Mouse (Mus musculus) midbrain, embryonic 16.5 days (tissue): ENCODE results near the gene Olfr1116. TPM values are rescaled to one million over a fixed set of nuclear protein-coding genes. Genes with fewer than 3 reads are reported as not detected.
"Not testable (repeated sequence)": the region's sequence is repeated elsewhere in the genome, so short reads cannot be mapped to it uniquely, and the experiment has no call there.

Source experiments
- ATAC-seq: fragments of 200-750 bp; cut with Nextera tagmentation; 2 replicates; pipeline ENCODE4 v1.8.0; 2017; ENCODE audit warnings: moderate TSS enrichment
- H3K27ac ChIP-seq: fragments of 300-500 bp; sonication (generic); 2 replicates; pipeline ENCODE4 v1.5.1; 2014; ENCODE audit warnings: mild to moderate bottlenecking, low read length, mixed read lengths
- H3K27me3 ChIP-seq: fragments of 300-500 bp; sonication (generic); 2 replicates; pipeline ENCODE4 v1.6.1; 2014; ENCODE audit warnings: low read depth, low read length, mixed read lengths; ENCODE audit not compliant: control insufficient read depth, insufficient read depth
- H3K36me3 ChIP-seq: fragments of 300-500 bp; sonication (generic); 2 replicates; pipeline ENCODE4 v1.6.1; 2014; ENCODE audit warnings: mild to moderate bottlenecking, low read length, moderate library complexity, mixed read lengths; ENCODE audit not compliant: control insufficient read depth, insufficient read depth
- H3K4me1 ChIP-seq: fragments of 300-500 bp; sonication (generic); 2 replicates; pipeline ENCODE4 v1.6.1; 2014; ENCODE audit warnings: mild to moderate bottlenecking, low read length, mixed read lengths; ENCODE audit not compliant: control insufficient read depth, insufficient read depth
- H3K4me2 ChIP-seq: fragments of 300-500 bp; sonication (generic); 2 replicates; pipeline ENCODE4 v1.6.1; 2014; ENCODE audit warnings: mild to moderate bottlenecking, low read length, mixed read lengths
- H3K4me3 ChIP-seq: fragments of 300-500 bp; sonication (generic); 2 replicates; pipeline ENCODE4 v1.5.1; 2014; ENCODE audit warnings: low read depth, mild to moderate bottlenecking, low read length, moderate library complexity, mixed read lengths
- H3K9ac ChIP-seq: fragments of 300-500 bp; sonication (generic); 2 replicates; pipeline ENCODE4 v1.6.1; 2014; ENCODE audit warnings: low read depth, low read length, mixed read lengths
- H3K9me3 ChIP-seq: fragments of 300-500 bp; sonication (generic); replicated peaks from 2 replicates; pipeline ENCODE4 v1.6.1; 2014; ENCODE audit warnings: mild to moderate bottlenecking, low read length, mixed read lengths; ENCODE audit not compliant: control insufficient read depth, poor library complexity, severe bottlenecking
- WGBS: fragments of 180-500 bp; shearing (Covaris S2); extraction: QIAGEN DNeasy Blood & Tissue Kit; methylation state at CpG from one replicate; pipeline ENCODE4 v1.1.7; 2014; 5-methylcytosine and 5-hydroxymethylcytosine counted together
- microRNA-seq: library from miRNA; unstranded; fragments of <30 nt; microRNA quantifications from one replicate; pipeline ENCODE4, GENCODE M21; 2017
- polyA plus RNA-seq: library from polyadenylated mRNA; unstranded; fragments of >200 nt; fragmentation: Nextera tagmentation; extraction: Ambion mirVana; gene quantifications from 2 replicates; pipeline ENCODE4 v1.2.1, GENCODE M21; 2015

Olfr1116 gene
- not detected in 2 replicates for polyA plus RNA-seq

DNA sequence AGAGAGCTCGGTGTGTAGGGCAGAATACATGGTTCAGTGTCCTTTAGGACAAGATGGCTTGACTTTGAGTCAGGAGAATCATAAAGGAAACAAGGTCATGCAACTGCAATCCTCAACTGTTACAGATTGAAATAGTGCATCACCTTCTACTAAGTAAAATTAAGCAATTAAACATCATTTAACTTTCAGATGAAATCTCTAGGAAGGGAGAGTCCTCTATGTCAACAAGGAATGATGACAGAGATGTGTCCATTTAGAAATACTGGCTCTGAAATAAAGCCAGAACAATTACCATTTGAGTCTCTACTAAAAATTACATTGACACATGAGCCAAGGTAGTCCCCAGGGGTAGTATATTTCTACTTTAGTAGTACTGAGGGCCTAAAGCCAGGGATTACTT is at the start of gene Olfr1116:
Gene Olfr1116 (plus strand): TSS at position 301 of the 400 bp plus-strand sequence.
- Histone ChIP-seq H3K27me3 (no peaks in the 10 kb centered on the region), H3K36me3 (no peaks in the 10 kb centered on the region), H3K9me3 (no peaks in the 10 kb centered on the region), H3K4me1 (no peaks in the 10 kb centered on the region), H3K4me3 (no peak within 1 kb of the TSS), H3K9ac (no peak within 1 kb of the TSS), H3K4me2 (no peak within 1 kb of the TSS), H3K27ac (no peak within 1 kb of the TSS)
- 83% methylated on average over 1 of the region's 1 CpGs for WGBS
- no peak for ATAC-seq

DNA sequence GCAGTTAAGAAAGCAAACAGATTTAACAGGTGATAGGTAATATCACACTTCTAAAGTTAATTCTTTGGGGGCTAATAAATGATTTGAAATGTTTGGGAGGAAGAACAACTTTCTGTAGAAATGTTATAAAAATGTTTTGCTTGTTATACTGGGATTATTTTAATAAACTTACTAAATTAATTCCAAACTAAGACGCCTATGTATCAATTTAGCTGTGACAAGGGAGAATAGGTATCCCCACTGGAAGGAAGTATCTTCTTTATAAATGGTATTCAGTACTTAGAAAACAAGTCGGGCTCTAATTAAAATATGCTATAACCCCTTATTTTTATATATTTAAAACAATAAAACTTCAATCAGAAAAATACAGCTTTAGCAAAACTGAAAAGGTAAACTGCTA is 19.6 kb upstream of the Olfr1116 start, which contains the start of gene Olfr1115:
Gene Olfr1115 (plus strand): TSS at position 301 of the 400 bp plus-strand sequence.
- no peak for ATAC-seq

DNA sequence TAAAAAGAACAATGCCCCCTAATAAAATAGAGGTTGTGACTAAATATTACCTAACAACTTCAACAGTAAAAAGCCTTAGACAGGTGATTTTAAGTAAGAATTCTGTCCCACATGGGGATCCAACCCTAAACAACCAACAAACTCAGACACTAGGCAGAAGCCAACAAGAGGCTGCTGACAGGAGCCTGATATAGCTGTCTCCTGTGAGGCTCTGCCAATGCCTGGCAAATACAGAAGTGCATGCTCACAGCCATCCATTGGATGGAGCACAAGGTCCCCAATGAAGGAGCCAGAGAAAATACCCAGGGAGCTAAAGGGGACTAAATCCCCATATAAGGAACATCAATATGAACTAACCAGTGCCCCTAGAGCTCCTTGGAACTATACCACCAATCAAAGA is 26.6 kb downstream of the Olfr1116 start:
- H3K4me3 ChIP-seq, H3K36me3 ChIP-seq, ATAC-seq, H3K4me1 ChIP-seq, H3K9me3 ChIP-seq, H3K27me3 ChIP-seq, H3K4me2 ChIP-seq, H3K9ac ChIP-seq, H3K27ac ChIP-seq: not testable (repeated sequence)

More for the DNA sequence above, 19.6 kb upstream of the Olfr1116 start, which contains the start of gene Olfr1115:
- Histone ChIP-seq H3K27me3 (no peaks in the 10 kb centered on the region), H3K4me1 (no peaks in the 10 kb centered on the region), H3K4me3 (no peak within 1 kb of the TSS), H3K9me3 (no peaks in the 10 kb centered on the region), H3K9ac (no peak within 1 kb of the TSS), H3K27ac (no peak within 1 kb of the TSS), H3K4me2 (no peak within 1 kb of the TSS), H3K36me3 (no peaks in the 10 kb centered on the region)
- whole genome bisulfite sequencing, result 76% methylated on average over 2 of the region's 2 CpGs

DNA sequence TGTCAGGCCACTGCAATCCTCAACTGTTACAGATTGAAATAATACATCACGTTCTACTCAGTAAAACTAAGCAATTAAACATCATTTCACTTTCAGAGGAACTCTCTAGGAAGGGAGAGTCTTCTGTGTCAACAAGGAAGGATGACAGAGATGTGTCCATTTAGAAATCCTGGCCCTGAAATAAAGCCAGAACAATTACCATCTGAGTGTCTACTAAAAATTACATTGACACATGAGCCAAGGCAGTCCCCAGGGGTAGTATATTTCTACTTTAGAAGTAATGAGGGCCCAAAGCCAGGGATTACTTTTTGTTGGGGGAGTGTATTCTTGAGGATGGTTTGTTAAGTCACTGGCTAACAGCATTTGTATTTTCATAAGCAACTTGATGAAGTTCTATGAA is 39.9 kb downstream of the Olfr1116 start, which contains the start of gene Olfr1118:
Gene Olfr1118 (plus strand): TSS at position 301 of the 400 bp plus-strand sequence.
- Histone ChIP-seq H3K36me3 (no peaks in the 10 kb centered on the region), H3K4me1 (no peaks in the 10 kb centered on the region), H3K27ac (no peak within 1 kb of the TSS), H3K9ac (no peak within 1 kb of the TSS), H3K4me2 (no peak within 1 kb of the TSS), H3K4me3 (no peak within 1 kb of the TSS), H3K9me3 (no peaks in the 10 kb centered on the region), H3K27me3 (no peaks in the 10 kb centered on the region)
- no peak for ATAC-seq
- WGBS, result 79% methylated on average over 1 of the region's 1 CpGs

Small RNA genes within 50 kb of the gene (microRNA-seq; reads per million reads assigned to microRNA genes)
- gene Gm27438, result not detected

Other genes starting within 250 kb of the Olfr1116 start
- gene Olfr1104, start 240.5 kb upstream of the Olfr1116 start, polyA plus RNA-seq, result not detected in 2 replicates
- gene Olfr1105, start 231.0 kb upstream of the Olfr1116 start, polyA plus RNA-seq, result not detected in 2 replicates
- not detected in 2 replicates for gene Olfr1106, start 215.3 kb upstream of the Olfr1116 start, polyA plus RNA-seq
- gene Olfr1107, start 191.7 kb upstream of the Olfr1116 start, polyA plus RNA-seq, result not detected in 2 replicates
- gene Olfr1109, start 171.5 kb upstream of the Olfr1116 start, polyA plus RNA-seq, result not detected in 2 replicates
- gene Olfr259, start 153.0 kb upstream of the Olfr1116 start, polyA plus RNA-seq, result not detected in 2 replicates
- gene Olfr1110, start 127.2 kb upstream of the Olfr1116 start, polyA plus RNA-seq, result not detected in 2 replicates
- gene Olfr1111, start 114.9 kb upstream of the Olfr1116 start, polyA plus RNA-seq, result not detected in 2 replicates
- not detected in 2 replicates for gene Olfr1112, start 79.7 kb upstream of the Olfr1116 start, polyA plus RNA-seq
- not detected in 2 replicates for gene Olfr1113, start 58.6 kb upstream of the Olfr1116 start, polyA plus RNA-seq
- not detected in 2 replicates for gene Olfr1115, start 19.5 kb upstream of the Olfr1116 start, polyA plus RNA-seq
- gene Olfr1118, start 40.0 kb downstream of the Olfr1116 start, polyA plus RNA-seq, result not detected in 2 replicates
- gene Olfr1120, start 87.3 kb downstream of the Olfr1116 start, polyA plus RNA-seq, result not detected in 2 replicates
- gene Olfr1121, start 102.4 kb downstream of the Olfr1116 start, polyA plus RNA-seq, result not detected in 2 replicates
- gene Olfr1122, start 118.3 kb downstream of the Olfr1116 start, polyA plus RNA-seq, result not detected in 2 replicates
- not detected in 2 replicates for gene Olfr1123, start 149.1 kb downstream of the Olfr1116 start, polyA plus RNA-seq
- gene Olfr1124, start 162.7 kb downstream of the Olfr1116 start, polyA plus RNA-seq, result 0.08 TPM in 1 of 2 replicates, not detected in the other
- gene Olfr1126, start 186.4 kb downstream of the Olfr1116 start, polyA plus RNA-seq, result not detected in 2 replicates
- not detected in 2 replicates for gene Pramel7, start 229.6 kb downstream of the Olfr1116 start, polyA plus RNA-seq
- gene Pramel6, start 239.0 kb downstream of the Olfr1116 start, polyA plus RNA-seq, result not detected in 2 replicates